Mouse (Mus musculus) embryo, embryonic 9.5 days (tissue): ENCODE measurements around the gene Smpd2.
A peak's percentile ranks its signal among the peaks of the same experiment; 100 is the strongest.

Experiments used
- DNase-seq: peaks from one replicate; pipeline ENCODE4 v3.0.0-alpha.2; 2017; ENCODE audit errors: extremely low spot score

Gene Smpd2

DNA sequence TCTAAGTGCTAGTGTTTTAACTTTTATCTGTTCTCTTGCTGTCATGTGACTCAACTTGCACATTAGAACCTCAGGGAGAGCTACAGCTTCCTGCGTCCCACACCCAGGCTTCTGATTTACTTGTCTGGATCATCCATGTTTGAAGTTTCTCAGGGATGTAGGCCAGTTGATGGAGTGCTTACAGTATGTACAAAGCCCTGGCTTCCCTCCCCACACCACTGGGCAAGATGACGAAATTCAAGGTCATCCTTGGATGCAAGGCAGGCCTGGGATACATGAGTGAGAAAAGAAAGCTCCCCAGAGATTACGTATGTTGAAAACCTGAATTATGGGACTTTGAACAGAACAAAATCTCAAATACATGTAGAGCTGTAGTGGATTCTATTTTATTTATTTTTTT, 37.4 kb downstream of the Smpd2 start:
- DNase-seq: no peak

DNA sequence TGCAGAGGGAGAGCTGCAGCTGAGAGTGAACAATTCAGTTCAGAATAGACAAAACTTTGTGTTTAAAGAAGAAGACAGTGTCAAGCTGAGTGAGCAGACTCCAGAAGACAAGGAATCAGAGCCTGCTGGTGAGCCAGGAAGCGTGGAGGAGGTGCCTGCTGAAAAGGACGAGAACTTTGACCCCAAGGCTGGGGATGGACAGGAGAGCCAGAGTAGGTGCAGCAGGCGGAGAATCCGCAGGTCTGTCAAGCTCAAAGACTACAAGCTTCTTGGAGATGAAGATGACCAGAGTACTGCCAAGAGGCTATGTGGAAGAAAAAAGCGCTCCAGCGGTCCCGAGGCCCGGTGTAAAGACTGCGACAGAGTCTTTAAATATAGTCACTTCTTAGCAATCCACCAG, 38.5 kb downstream of the Smpd2 start:
- no peak for DNase-seq

DNA sequence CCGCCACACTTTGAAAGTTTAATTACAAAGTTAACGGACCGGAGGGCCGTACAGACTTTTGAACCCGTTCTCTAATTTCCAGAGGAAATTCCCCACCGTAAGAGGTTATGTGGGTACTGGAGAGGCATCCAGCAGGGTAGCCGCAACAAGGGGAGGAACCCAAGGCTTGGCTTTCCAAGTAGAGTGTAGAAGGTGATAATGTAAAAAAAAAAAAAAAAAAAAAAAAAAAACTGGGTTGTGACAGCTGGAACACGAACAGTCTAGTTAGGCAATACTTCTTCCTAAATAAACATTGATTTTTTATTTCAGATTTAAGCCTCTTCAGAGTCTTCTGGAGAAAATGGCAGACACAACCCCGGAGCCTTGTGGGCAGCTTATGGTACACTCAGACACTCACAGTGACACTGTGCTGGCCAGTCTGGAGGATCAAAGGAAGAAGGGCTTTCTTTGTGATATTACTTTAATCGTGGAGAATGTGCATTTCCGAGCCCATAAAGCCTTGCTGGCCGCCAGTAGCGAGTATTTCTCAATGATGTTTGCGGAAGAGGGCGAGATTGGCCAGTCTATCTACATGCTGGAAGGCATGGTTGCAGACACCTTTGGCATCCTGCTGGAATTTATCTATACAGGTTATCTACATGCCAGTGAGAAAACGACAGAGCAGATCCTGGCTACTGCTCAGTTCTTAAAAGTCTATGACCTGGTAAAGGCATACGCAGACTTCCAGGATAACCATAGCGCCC, 39.2 kb downstream of the Smpd2 start:
- DNase-seq: no peak

DNA sequence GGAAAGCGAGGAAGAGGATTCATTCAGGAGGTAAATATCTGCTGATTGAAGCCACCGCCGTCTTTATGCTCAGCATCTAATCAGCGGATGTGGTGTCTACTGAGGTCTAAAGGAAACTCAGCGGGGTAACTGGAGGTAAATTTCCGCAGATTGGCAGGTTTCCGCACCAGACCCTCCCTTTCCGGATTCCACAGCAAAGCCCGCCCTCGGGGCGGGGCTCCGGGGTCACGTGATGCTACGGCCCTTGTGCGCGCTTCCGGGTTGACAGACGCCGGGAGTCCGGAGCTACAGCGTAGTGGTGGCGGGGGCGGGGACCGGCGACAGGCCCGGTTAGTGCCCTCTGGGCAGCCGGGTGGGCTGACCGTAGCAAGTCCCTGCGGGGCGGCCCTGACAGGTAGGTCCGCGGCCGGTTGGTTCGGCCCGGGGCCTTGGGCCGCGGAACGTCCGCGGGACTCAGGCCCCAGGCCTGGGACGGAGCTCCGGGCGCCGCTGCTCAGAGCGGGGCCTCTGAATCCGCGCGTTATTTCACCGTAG, 40.0 kb downstream of the Smpd2 start, which contains the start of gene Zbtb24:
TSS of gene Zbtb24 (plus strand) at position 247 of the 534 bp plus-strand sequence.
- DNase-seq: peak; percentile 97

DNA sequence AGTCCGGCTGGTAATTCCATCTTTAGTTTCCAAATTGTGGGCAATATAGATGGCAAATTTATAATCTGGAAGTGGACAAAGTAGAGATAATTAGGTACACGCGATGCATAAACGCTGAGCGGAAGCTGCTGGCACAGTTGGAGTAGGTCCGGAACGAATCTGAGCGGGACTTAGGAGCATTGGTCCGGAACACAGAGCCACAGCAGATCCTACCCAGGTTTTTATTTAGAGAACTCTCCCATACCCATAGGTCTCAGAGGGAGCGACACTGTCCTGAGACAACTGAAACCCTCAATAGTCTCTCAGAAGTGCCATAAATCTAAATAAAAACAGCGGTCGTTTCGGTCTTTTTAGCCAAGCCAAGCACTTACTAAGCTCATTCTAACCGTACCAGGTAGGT, 40.5 kb downstream of the Smpd2 start:
- no peak for DNase-seq

DNA sequence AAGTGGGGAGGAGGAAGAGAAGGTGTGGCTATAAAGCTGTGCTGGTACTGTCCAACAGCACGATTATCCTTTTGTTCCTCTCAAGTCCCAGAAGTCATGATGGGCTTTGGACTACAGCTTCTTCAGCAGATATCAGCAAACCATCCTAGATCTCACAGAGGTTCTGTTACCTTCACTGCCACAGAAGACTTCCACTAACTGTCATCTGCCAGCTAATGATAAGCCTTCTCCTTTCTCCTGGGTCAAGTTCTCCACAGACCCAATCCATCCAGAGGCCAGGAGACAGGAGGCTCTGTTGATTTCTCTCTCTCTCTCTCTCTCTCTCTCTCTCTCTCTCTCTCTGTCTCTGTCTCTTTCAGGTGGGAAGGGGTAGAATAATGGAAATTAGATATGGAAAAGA, 42.0 kb downstream of the Smpd2 start:
- no peak for DNase-seq
